Mouse (Mus musculus): Measurements from ENCODE around the gene Cenpf. TPM values are rescaled to one million over a fixed set of nuclear protein-coding genes. Genes with fewer than 3 reads are reported as not detected.

The Cenpf gene
- polyA plus RNA-seq (2011; ENCODE audit: insufficient read depth, insufficient read length, low read depth, missing spikeins) = 157 and 169 TPM in 2 replicates

DNA sequence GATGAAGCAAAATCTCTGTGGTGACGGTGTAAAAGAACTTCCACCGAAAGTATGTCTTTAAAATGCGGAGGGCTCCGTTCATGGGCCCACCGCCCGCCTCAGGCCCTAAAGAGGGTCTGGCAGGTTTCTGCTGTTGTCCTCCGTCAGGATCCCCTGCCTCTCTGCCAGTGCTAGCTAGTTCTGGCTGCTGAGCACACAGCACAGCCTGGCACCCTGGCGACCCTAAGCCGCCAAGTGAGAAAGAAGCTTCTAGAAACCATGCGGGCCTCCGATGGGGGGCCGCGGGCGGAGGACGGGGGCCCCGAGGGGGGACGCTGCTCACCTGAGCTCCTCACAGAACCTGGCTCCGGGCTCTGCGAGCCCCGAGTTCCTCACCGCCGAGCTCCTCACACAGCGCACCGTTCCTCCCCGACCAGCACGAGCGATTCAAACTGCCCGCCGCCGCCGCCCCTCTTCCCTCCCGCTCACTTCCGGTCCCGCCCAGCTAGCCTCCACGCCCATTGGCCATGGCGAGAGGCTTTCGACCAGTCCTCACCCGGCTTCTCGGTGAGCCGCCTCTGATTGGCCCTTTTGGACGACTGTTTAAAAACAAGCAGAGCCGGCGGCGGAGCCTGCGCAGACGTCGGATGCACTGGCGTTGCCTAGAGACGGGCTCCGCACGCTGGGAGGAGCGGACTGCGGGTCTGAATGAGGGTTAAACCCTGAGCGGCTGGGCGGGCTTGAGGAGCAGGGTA, at the start of gene Cenpf:
TSS of gene Cenpf (minus strand) at position 433 of the 734 bp plus-strand sequence.
- peak within 1 kb of the TSS; percentile 100 for H3K4me3 ChIP-seq (ENCODE audit: low read depth, low read length)
- no peaks in the 10 kb centered on the region for H3K27me3 ChIP-seq (ENCODE audit: control insufficient read depth, insufficient read depth, low read length, poor library complexity, severe bottlenecking)
- H3K36me3 ChIP-seq (ENCODE audit: control insufficient read depth, insufficient read depth, low read length, poor library complexity, severe bottlenecking) = peaks cover 36% of the 10 kb centered on the region
- peak within 1 kb of the TSS; percentile 91 for H3K9ac ChIP-seq (ENCODE audit: low read depth, poor library complexity, severe bottlenecking)
- no peaks in the 10 kb centered on the region for H3K9me3 ChIP-seq (replicated peaks; ENCODE audit: control insufficient read depth, insufficient read depth, low read length, poor library complexity, severe bottlenecking)
- H3K4me1 ChIP-seq (ENCODE audit: control insufficient read depth, insufficient read depth, low read length) = peaks cover 2% of the 10 kb centered on the region
- TF ChIP-seq CTCF (IDR thresholded peaks at IDR 0.05; ENCODE audit: low read depth, low read length) = no peak
- no peak for TF ChIP-seq EP300 (IDR thresholded peaks at IDR 0.05; ENCODE audit: insufficient read depth, low read depth, low read length)
- TF ChIP-seq POLR2A (IDR thresholded peaks at IDR 0.05; ENCODE audit: insufficient read depth, low read length) = no peak
- no peak within 1 kb of the TSS for H3K27ac ChIP-seq (ENCODE audit: insufficient read depth, low read length)

DNA sequence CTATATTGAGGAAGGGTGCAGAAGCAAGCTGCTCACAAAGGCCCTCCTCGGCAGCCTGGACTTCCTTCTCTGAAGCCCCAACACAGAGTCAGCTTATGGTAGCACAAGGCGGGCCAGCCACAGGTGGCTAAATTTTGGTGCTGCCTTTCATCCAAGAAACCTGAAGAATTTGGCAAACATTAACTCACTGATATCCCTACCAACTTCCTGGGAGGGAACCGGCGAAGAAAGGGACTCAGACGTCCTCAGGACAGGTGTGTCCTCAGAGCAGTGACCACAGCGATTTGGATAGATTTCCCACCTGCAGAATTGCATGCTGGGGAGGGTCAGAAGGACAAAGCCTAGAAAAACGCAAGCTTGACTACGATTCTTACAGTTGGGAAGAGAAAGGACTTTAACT, 44.3 kb upstream of the Cenpf start:
- Histone ChIP-seq H3K27me3 (ENCODE audit: control insufficient read depth, insufficient read depth, low read length, poor library complexity, severe bottlenecking) (no peaks in the 10 kb centered on the region), H3K27ac (ENCODE audit: insufficient read depth, low read length) (no peak overlapping the region), H3K4me3 (ENCODE audit: low read depth, low read length) (peak overlapping the region; percentile 4; the same call in 1 of the 2 replicates), H3K9ac (ENCODE audit: low read depth, poor library complexity, severe bottlenecking) (no peak overlapping the region), H3K36me3 (ENCODE audit: control insufficient read depth, insufficient read depth, low read length, poor library complexity, severe bottlenecking) (peaks cover 2% of the 10 kb centered on the region; the same call in 1 of the 2 replicates), H3K9me3 (replicated peaks; ENCODE audit: control insufficient read depth, insufficient read depth, low read length, poor library complexity, severe bottlenecking) (no peaks in the 10 kb centered on the region), H3K4me1 (ENCODE audit: control insufficient read depth, insufficient read depth, low read length) (peaks cover 8% of the 10 kb centered on the region)
- TF ChIP-seq POLR2A (IDR thresholded peaks at IDR 0.05; ENCODE audit: insufficient read depth, low read length) (no peak), EP300 (IDR thresholded peaks at IDR 0.05; ENCODE audit: insufficient read depth, low read depth, low read length) (no peak), CTCF (IDR thresholded peaks at IDR 0.05; ENCODE audit: low read depth, low read length) (no peak)

- H3K9ac ChIP-seq (ENCODE audit: low read depth, poor library complexity, severe bottlenecking) = no peak overlapping the region
- no peaks in the 10 kb centered on the region for H3K9me3 ChIP-seq (replicated peaks; ENCODE audit: control insufficient read depth, insufficient read depth, low read length, poor library complexity, severe bottlenecking)
- H3K27me3 ChIP-seq (ENCODE audit: control insufficient read depth, insufficient read depth, low read length, poor library complexity, severe bottlenecking) = no peaks in the 10 kb centered on the region
- no peak overlapping the region for H3K27ac ChIP-seq (ENCODE audit: insufficient read depth, low read length)
- peaks cover 2% of the 10 kb centered on the region; the same call in 1 of the 2 replicates for H3K36me3 ChIP-seq (ENCODE audit: control insufficient read depth, insufficient read depth, low read length, poor library complexity, severe bottlenecking)
- TF ChIP-seq POLR2A (IDR thresholded peaks at IDR 0.05; ENCODE audit: insufficient read depth, low read length) (no peak), EP300 (IDR thresholded peaks at IDR 0.05; ENCODE audit: insufficient read depth, low read depth, low read length) (no peak), CTCF (IDR thresholded peaks at IDR 0.05; ENCODE audit: low read depth, low read length) (no peak)
- peak overlapping the region; percentile 29 for H3K4me3 ChIP-seq (ENCODE audit: low read depth, low read length)
- peaks cover 8% of the 10 kb centered on the region for H3K4me1 ChIP-seq (ENCODE audit: control insufficient read depth, insufficient read depth, low read length)
Observed at GRCm38 (mm10) chr1:189731697-189732096, 43.8 kb upstream of the Cenpf start.

GRCm38 (mm10) chr1:189729141-189729815, 41.4 kb upstream of the Cenpf start:
- peak overlapping the region; percentile 94 for H3K4me3 ChIP-seq (ENCODE audit: low read depth, low read length)
- H3K36me3 ChIP-seq (ENCODE audit: control insufficient read depth, insufficient read depth, low read length, poor library complexity, severe bottlenecking) = peaks cover 2% of the 10 kb centered on the region; the same call in 1 of the 2 replicates
- no peaks in the 10 kb centered on the region for H3K9me3 ChIP-seq (replicated peaks; ENCODE audit: control insufficient read depth, insufficient read depth, low read length, poor library complexity, severe bottlenecking)
- H3K27ac ChIP-seq (ENCODE audit: insufficient read depth, low read length) = peak overlapping the region; percentile 31
- H3K9ac ChIP-seq (ENCODE audit: low read depth, poor library complexity, severe bottlenecking) = peak overlapping the region; percentile 96
- no peaks in the 10 kb centered on the region for H3K27me3 ChIP-seq (ENCODE audit: control insufficient read depth, insufficient read depth, low read length, poor library complexity, severe bottlenecking)
- peaks cover 2% of the 10 kb centered on the region for H3K4me1 ChIP-seq (ENCODE audit: control insufficient read depth, insufficient read depth, low read length)
- TF ChIP-seq POLR2A (IDR thresholded peaks at IDR 0.05; ENCODE audit: insufficient read depth, low read length) (no peak), EP300 (IDR thresholded peaks at IDR 0.05; ENCODE audit: insufficient read depth, low read depth, low read length) (no peak), CTCF (IDR thresholded peaks at IDR 0.05; ENCODE audit: low read depth, low read length) (no peak)

GRCm38 (mm10) chr1:189728784-189729115, 40.9 kb upstream of the Cenpf start:
- peak overlapping the region; percentile 31; the same call in 1 of the 2 replicates for H3K27ac ChIP-seq (ENCODE audit: insufficient read depth, low read length)
- H3K4me3 ChIP-seq (ENCODE audit: low read depth, low read length) = peak overlapping the region; percentile 94
- TF ChIP-seq CTCF (IDR thresholded peaks at IDR 0.05; ENCODE audit: low read depth, low read length) (no peak), EP300 (IDR thresholded peaks at IDR 0.05; ENCODE audit: insufficient read depth, low read depth, low read length) (no peak), POLR2A (IDR thresholded peaks at IDR 0.05; ENCODE audit: insufficient read depth, low read length) (no peak)
- H3K9ac ChIP-seq (ENCODE audit: low read depth, poor library complexity, severe bottlenecking) = peak overlapping the region; percentile 96
- peaks cover 2% of the 10 kb centered on the region for H3K4me1 ChIP-seq (ENCODE audit: control insufficient read depth, insufficient read depth, low read length)
- peaks cover 2% of the 10 kb centered on the region; the same call in 1 of the 2 replicates for H3K36me3 ChIP-seq (ENCODE audit: control insufficient read depth, insufficient read depth, low read length, poor library complexity, severe bottlenecking)
- no peaks in the 10 kb centered on the region for H3K27me3 ChIP-seq (ENCODE audit: control insufficient read depth, insufficient read depth, low read length, poor library complexity, severe bottlenecking)
- H3K9me3 ChIP-seq (replicated peaks; ENCODE audit: control insufficient read depth, insufficient read depth, low read length, poor library complexity, severe bottlenecking) = no peaks in the 10 kb centered on the region

Measured in ES-Bruce4 (cell line).